Mouse (Mus musculus): Measurements from ENCODE around the gene Bloc1s3. TPM values are rescaled to one million over a fixed set of nuclear protein-coding genes. Genes with fewer than 3 reads are reported as not detected.
A peak's percentile ranks its signal among the peaks of the same experiment; 100 is the strongest.

Gene Bloc1s3
- polyA plus RNA-seq, 1 experiment from 2014 or later: 2.8 TPM

DNA sequence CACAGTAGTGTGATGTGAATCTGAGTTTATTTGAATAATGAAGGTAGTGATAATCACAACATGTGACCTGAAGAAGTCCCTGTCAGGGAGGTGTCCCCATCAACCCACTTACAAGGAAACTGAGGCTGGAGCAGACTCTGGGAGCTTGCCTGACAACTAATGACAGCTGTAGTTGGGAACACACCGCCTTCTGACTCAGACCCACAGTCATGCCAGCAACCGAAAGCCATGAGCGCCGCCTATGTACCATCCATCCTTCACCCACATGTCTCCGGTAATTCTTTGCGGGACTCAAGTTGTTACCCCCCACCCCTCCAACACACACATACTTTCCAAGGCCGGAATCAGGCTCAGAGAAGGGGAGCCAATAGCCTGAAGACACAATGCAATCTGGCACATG is 51.5 kb downstream of the Bloc1s3 start:
- H3K27ac ChIP-seq (ENCODE audit: low read depth, low read length): no peak overlapping the region
- no peaks in the 10 kb centered on the region for H3K9me3 ChIP-seq (ENCODE audit: control insufficient read depth, low read length)
- no peaks in the 10 kb centered on the region for H3K27me3 ChIP-seq (ENCODE audit: control insufficient read depth, insufficient read depth, low read length)
- no peak overlapping the region for H3K4me3 ChIP-seq (ENCODE audit: low read depth, low read length)
- peak overlapping the region; percentile 99; the same call in 1 of the 2 replicates for H3K4me2 ChIP-seq (ENCODE audit: low read depth, low read length)
- peaks cover 18% of the 10 kb centered on the region for H3K4me1 ChIP-seq (ENCODE audit: control insufficient read depth, insufficient read depth, low read length)
- ATAC-seq (ENCODE audit: low read depth): no peak
- WGBS: 94% methylated on average over 7 of the region's 7 CpGs
- no peak overlapping the region for H3K9ac ChIP-seq (replicated peaks; ENCODE audit: low read depth, low read length)
- peaks cover 3% of the 10 kb centered on the region; the same call in 1 of the 2 replicates for H3K36me3 ChIP-seq (ENCODE audit: control insufficient read depth, insufficient read depth, low read length)

- Histone ChIP-seq H3K9me3 (ENCODE audit: control insufficient read depth, low read length) (no peaks in the 10 kb centered on the region), H3K4me1 (ENCODE audit: control insufficient read depth, insufficient read depth, low read length) (peaks cover 18% of the 10 kb centered on the region), H3K27me3 (ENCODE audit: control insufficient read depth, insufficient read depth, low read length) (no peaks in the 10 kb centered on the region), H3K27ac (ENCODE audit: low read depth, low read length) (0 out of 2 replicates have a peak overlapping the region, but pooled peaks have one; percentile 28), H3K36me3 (ENCODE audit: control insufficient read depth, insufficient read depth, low read length) (peaks cover 6% of the 10 kb centered on the region), H3K9ac (replicated peaks; ENCODE audit: low read depth, low read length) (no peak overlapping the region), H3K4me3 (ENCODE audit: low read depth, low read length) (no peak overlapping the region), H3K4me2 (ENCODE audit: low read depth, low read length) (no peak overlapping the region)
- no peak for ATAC-seq (ENCODE audit: low read depth)
- WGBS: 65% methylated on average over 11 of the region's 11 CpGs
Measured at GRCm38 (mm10) chr7:19455819-19456495, 52.2 kb downstream of the Bloc1s3 start.

GRCm38 (mm10) chr7:19455186-19455585 is 53.0 kb downstream of the Bloc1s3 start:
- Histone ChIP-seq H3K9ac (replicated peaks; ENCODE audit: low read depth, low read length) (no peak overlapping the region), H3K9me3 (ENCODE audit: control insufficient read depth, low read length) (no peaks in the 10 kb centered on the region), H3K27ac (ENCODE audit: low read depth, low read length) (no peak overlapping the region), H3K4me2 (ENCODE audit: low read depth, low read length) (no peak overlapping the region), H3K4me1 (ENCODE audit: control insufficient read depth, insufficient read depth, low read length) (peaks cover 18% of the 10 kb centered on the region), H3K27me3 (ENCODE audit: control insufficient read depth, insufficient read depth, low read length) (no peaks in the 10 kb centered on the region), H3K4me3 (ENCODE audit: low read depth, low read length) (no peak overlapping the region), H3K36me3 (ENCODE audit: control insufficient read depth, insufficient read depth, low read length) (peaks cover 6% of the 10 kb centered on the region)
- 93% methylated on average over 4 of the region's 4 CpGs for WGBS
- no peak for ATAC-seq (ENCODE audit: low read depth)

Other genes starting within 250 kb of the Bloc1s3 start
- gene Vasp, start 236.6 kb downstream of the Bloc1s3 start, polyA plus RNA-seq (2014; fragmentation: Nextera tagmentation; extraction: Ambion mirVana): 17.4 and 40.9 TPM in 2 replicates
- 0.66 and 0.75 TPM in 2 replicates for gene Ppm1n, start 228.3 kb downstream of the Bloc1s3 start, polyA plus RNA-seq (2014; fragmentation: Nextera tagmentation; extraction: Ambion mirVana)
- gene Rtn2, start 225.7 kb downstream of the Bloc1s3 start, polyA plus RNA-seq (2014; fragmentation: Nextera tagmentation; extraction: Ambion mirVana): 115 and 118 TPM in 2 replicates
- gene Fosb, start 198.3 kb downstream of the Bloc1s3 start, polyA plus RNA-seq (2014; fragmentation: Nextera tagmentation; extraction: Ambion mirVana): not detected in 2 replicates
- gene Ercc1, start 163.6 kb downstream of the Bloc1s3 start, polyA plus RNA-seq (2014; fragmentation: Nextera tagmentation; extraction: Ambion mirVana): 90.4 and 98.9 TPM in 2 replicates
- gene Cd3eap, start 148.9 kb downstream of the Bloc1s3 start, polyA plus RNA-seq (2014; fragmentation: Nextera tagmentation; extraction: Ambion mirVana): 19.1 and 21.5 TPM in 2 replicates
- gene Ppp1r13l, start 148.6 kb downstream of the Bloc1s3 start, polyA plus RNA-seq (2014; fragmentation: Nextera tagmentation; extraction: Ambion mirVana): 1.4 and 1.7 TPM in 2 replicates
- 11.4 TPM in 2 replicates for gene Ercc2, start 126.4 kb downstream of the Bloc1s3 start, polyA plus RNA-seq (2014; fragmentation: Nextera tagmentation; extraction: Ambion mirVana)
- 1.1 and 2.1 TPM in 2 replicates for gene Klc3, start 104.3 kb downstream of the Bloc1s3 start, polyA plus RNA-seq (2014; fragmentation: Nextera tagmentation; extraction: Ambion mirVana)
- 0.63 and 2.0 TPM in 2 replicates for gene Ckm, start 103.6 kb downstream of the Bloc1s3 start, polyA plus RNA-seq (2014; fragmentation: Nextera tagmentation; extraction: Ambion mirVana)
- 17.0 and 19.2 TPM in 2 replicates for gene Mark4, start 49.5 kb downstream of the Bloc1s3 start, polyA plus RNA-seq (2014; fragmentation: Nextera tagmentation; extraction: Ambion mirVana)
- 0.71 TPM in 2 replicates for gene Exoc3l2, start 45.0 kb downstream of the Bloc1s3 start, polyA plus RNA-seq (2014; fragmentation: Nextera tagmentation; extraction: Ambion mirVana)
- 31.7 and 33.8 TPM in 2 replicates for gene Trappc6a, start within 50 bp of the Bloc1s3 start, polyA plus RNA-seq (2014; fragmentation: Nextera tagmentation; extraction: Ambion mirVana)
- gene Nkpd1, start 9.5 kb upstream of the Bloc1s3 start, polyA plus RNA-seq (2014; fragmentation: Nextera tagmentation; extraction: Ambion mirVana): 0.52 and 1.2 TPM in 2 replicates
- 8.1 and 15.8 TPM in 2 replicates for gene Ppp1r37, start 54.7 kb upstream of the Bloc1s3 start, polyA plus RNA-seq (2014; fragmentation: Nextera tagmentation; extraction: Ambion mirVana)
- gene Zfp296, start 68.9 kb upstream of the Bloc1s3 start, polyA plus RNA-seq (2014; fragmentation: Nextera tagmentation; extraction: Ambion mirVana): 0.13 and 0.27 TPM in 2 replicates
- 150 and 153 TPM in 2 replicates for gene Gemin7, start 69.2 kb upstream of the Bloc1s3 start, polyA plus RNA-seq (2014; fragmentation: Nextera tagmentation; extraction: Ambion mirVana)
- 49.7 and 51.3 TPM in 2 replicates for gene Clasrp, start 96.1 kb upstream of the Bloc1s3 start, polyA plus RNA-seq (2014; fragmentation: Nextera tagmentation; extraction: Ambion mirVana)
- gene Relb, start 121.1 kb upstream of the Bloc1s3 start, polyA plus RNA-seq (2014; fragmentation: Nextera tagmentation; extraction: Ambion mirVana): 6.6 and 7.3 TPM in 2 replicates
- gene Clptm1, start 156.7 kb upstream of the Bloc1s3 start, polyA plus RNA-seq (2014; fragmentation: Nextera tagmentation; extraction: Ambion mirVana): 142 and 147 TPM in 2 replicates
- 1.4 TPM in 2 replicates for gene Apoc2, start 169.6 kb upstream of the Bloc1s3 start, polyA plus RNA-seq (2014; fragmentation: Nextera tagmentation; extraction: Ambion mirVana)
- not detected in 2 replicates for gene Gm44805, start 173.1 kb upstream of the Bloc1s3 start, polyA plus RNA-seq (2014; fragmentation: Nextera tagmentation; extraction: Ambion mirVana)
- 0.20 and 0.27 TPM in 2 replicates for gene Apoc4, start 173.1 kb upstream of the Bloc1s3 start, polyA plus RNA-seq (2014; fragmentation: Nextera tagmentation; extraction: Ambion mirVana)
- gene Apoc1, start 184.3 kb upstream of the Bloc1s3 start, polyA plus RNA-seq (2014; fragmentation: Nextera tagmentation; extraction: Ambion mirVana): 3.0 and 3.2 TPM in 2 replicates
- gene Apoe, start 190.8 kb upstream of the Bloc1s3 start, polyA plus RNA-seq (2014; fragmentation: Nextera tagmentation; extraction: Ambion mirVana): 310 and 558 TPM in 2 replicates
- gene Tomm40, start 207.1 kb upstream of the Bloc1s3 start, polyA plus RNA-seq (2014; fragmentation: Nextera tagmentation; extraction: Ambion mirVana): 121 and 124 TPM in 2 replicates
- gene Nectin2, start 242.1 kb upstream of the Bloc1s3 start, polyA plus RNA-seq (2014; fragmentation: Nextera tagmentation; extraction: Ambion mirVana): 44.7 and 47.4 TPM in 2 replicates